Mouse (Mus musculus): ENCODE measurements at regions not wholly inside any gene's neighbourhood (a gene's known extent, or its start where the extent isn't known, plus 50 kb on each side); places are given as distances from the start of the nearest gene placed in this dataset.

GRCm38 (mm10) chr4:106025966-106026637 is 236.4 kb downstream of the Gm12728 start:
- no peak for DNase-seq (ENCODE audit: extremely low read depth, low read depth)

DNA sequence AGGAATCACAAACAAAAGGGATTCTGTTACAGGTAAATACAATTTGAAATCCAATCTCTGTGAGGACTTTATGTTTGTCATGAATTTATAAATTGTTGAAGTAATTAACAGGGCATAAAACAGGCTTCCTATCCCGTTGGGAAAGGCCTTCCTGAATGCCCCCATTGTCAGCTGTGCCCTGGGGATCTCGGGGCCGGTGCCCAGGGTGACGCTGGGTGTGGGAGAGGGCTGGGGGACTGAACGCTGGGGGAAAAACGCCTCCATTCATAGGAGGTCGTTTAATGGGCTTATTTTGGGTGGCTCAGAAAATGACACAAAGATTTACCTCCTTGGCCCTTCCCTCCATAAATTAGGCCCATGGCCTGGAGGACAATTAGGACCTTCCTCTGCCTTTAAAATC is 250.7 kb downstream of the Gm12728 start:
- DNase-seq (ENCODE audit: extremely low read depth, low read depth) = no peak

DNA sequence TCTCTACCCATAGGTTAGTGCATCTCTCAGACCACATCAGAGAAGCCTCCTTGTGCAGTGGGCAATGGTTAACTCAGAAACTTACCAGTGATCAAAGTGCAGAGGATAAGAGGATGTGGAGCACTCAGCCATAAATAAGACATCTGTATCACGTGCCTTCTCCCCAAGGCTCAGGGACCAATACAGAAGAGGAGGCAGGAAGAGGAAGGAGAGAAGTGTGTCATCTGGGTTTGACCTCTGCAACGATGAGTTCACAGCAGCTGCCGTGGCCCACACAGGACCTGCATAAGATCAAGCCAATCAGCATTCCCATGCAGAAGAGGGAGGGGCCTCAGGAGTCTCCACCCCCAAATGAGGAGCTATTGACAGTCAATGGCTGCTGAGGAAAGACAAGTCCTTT is 252.8 kb downstream of the Gm12728 start:
- DNase-seq (ENCODE audit: extremely low read depth, low read depth) = no peak

DNA sequence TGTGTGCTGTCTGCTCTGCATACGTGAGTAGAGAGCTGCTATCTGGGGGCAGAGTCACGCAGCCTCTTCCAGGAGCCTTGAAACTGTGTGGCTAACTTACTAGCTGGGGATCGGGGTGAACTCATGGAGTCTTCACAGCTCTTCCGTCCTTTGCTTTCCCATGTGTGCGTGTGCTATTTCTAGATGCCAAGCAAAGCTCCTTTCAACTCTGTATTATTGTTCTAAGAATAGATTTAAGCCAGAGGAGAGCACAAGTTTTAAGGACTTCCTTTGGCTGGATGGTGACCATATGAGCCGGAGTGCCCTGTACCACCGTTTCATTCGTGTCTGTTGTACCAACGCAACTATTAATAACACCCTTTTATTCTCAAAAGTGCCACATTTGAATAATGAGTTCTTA is 254.0 kb downstream of the Gm12728 start:
- no peak for DNase-seq (ENCODE audit: extremely low read depth, low read depth)

- DNase-seq (ENCODE audit: extremely low read depth, low read depth) = no peak
Measured at GRCm38 (mm10) chr4:106048053-106048452, 258.4 kb downstream of the Gm12728 start.

DNA sequence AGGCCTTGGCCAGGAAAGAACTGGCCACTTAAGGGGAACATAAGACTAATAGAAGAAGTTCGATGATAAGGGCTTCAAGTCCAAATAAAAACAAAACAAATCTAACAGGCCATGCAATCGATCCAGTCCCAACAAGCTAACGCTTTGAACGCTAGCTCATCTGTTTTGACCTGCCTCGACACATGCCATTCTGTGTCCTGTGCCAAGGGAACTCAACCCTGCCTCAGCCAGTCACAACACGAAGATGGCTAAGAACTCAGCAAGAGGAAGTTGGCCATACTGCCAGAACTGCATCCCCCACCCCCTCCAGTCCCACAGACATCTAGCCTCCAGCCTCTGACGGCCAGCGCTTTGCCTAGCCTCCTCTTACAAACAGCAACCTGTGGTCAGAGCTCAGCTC is 259.1 kb downstream of the Gm12728 start:
- DNase-seq (ENCODE audit: extremely low read depth, low read depth) = no peak

GRCm38 (mm10) chr4:106049880-106050279 is 260.2 kb downstream of the Gm12728 start:
- DNase-seq (ENCODE audit: extremely low read depth, low read depth) = no peak

DNA sequence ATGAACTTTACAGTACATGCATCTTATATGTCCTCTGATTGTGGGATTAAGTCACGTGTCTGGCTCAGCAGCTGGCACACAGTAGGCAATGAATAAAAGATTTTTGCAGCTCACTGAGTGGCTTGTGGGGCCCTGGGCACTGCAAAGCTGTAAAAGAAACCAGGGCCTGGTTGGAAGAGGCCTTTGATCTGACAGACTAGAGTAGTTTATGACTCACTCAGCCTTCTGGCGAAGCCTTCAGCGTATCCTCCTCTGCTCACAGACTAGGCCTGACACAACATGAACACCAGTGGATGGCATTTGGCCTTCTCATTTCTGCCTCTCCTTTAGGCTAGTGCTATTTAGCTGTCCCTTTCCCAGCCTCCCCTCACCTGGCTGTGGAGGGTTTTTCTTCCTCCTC is 260.6 kb downstream of the Gm12728 start:
- no peak for DNase-seq (ENCODE audit: extremely low read depth, low read depth)

GRCm38 (mm10) chr4:106053496-106053895 is 262.5 kb upstream of the Usp24 start:
- no peak for DNase-seq (ENCODE audit: extremely low read depth, low read depth)

- no peak for DNase-seq (ENCODE audit: extremely low read depth, low read depth)
Measured at GRCm38 (mm10) chr4:106054324-106054723, 261.7 kb upstream of the Usp24 start.

- DNase-seq (ENCODE audit: extremely low read depth, low read depth) = no peak
Measured at GRCm38 (mm10) chr4:106062651-106063050, 253.4 kb upstream of the Usp24 start.

- no peak for DNase-seq (ENCODE audit: extremely low read depth, low read depth)
Measured at GRCm38 (mm10) chr4:106063851-106064382, 252.1 kb upstream of the Usp24 start.

DNA sequence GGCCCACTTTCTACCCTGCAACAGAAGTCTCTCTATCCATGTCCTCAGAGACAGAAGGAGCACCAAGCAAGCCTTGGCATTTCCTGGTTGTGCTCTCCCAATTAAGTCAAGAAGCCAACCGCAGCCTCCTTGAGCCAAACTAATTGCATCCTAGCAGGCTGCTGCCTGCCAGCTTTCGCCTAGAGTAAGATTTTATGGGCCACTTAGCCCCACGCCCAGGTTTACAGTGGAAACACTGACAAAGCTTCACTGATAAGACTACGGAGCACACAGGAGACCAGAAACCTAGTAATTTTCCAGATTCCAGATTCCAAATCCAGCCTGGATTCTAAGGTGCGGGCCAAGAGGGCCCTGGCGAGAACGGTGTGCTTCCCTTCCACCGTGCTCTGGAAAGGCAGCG is 249.0 kb upstream of the Usp24 start:
- no peak for DNase-seq (ENCODE audit: extremely low read depth, low read depth)

DNA sequence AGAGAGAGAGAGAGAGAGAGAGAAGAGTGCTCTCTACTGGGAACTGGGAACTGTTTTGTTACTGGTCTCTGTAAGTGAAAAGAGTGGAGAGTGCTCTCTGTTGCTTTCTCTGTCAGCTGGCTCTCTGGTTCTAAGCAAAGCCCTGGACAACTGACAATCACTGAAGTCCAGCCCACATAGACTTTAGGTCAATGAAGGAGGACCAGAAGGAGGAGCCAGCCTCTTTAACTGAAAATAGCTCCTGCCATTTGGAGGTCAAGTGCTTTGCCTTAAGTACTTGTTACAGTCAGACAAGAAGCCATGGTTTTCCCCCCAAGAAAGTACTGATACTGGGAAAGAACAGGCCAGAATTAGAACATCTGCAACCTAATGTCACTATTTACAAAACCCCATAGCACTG is 232.5 kb upstream of the Usp24 start:
- DNase-seq (ENCODE audit: extremely low read depth, low read depth) = no peak

DNA sequence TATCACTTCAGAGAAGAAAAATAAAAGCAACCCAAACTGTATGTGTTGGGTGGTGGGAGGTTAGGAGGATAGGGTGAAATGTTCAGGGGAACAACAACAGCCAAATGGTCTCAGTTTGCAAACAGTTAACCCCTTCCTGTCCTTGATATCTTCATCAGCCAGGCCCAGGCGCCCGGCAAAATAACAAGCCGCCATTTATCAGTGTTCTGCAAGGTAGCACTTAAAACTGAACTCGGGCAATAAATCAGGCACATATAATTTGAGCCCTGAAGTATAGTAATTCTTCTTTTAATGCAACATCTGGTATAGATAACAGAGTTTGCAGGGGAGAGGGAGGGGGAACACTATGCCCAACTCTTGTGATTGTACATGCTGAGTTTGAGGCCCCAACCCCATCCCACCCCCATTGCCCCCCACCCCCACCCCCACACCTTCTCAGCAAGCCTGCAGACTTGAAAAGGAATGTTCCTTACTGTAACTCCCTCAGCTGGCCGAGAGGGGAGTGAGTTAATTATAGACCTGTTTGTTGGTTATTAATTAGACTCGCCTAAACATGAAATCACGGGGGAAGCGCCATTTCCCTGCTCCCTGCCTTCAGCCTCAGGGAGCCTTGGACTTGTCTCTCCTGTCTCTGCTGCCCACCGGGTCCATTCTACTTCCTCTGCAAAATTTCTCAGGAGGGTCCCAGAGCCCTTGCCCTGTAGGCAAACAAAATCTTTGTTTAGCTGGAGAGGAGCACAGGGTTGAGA is 223.9 kb upstream of the Usp24 start:
- DNase-seq (ENCODE audit: extremely low read depth, low read depth) = no peak

- no peak for DNase-seq (ENCODE audit: extremely low read depth, low read depth)
Measured at GRCm38 (mm10) chr4:106092676-106093070, 223.3 kb upstream of the Usp24 start.

DNA sequence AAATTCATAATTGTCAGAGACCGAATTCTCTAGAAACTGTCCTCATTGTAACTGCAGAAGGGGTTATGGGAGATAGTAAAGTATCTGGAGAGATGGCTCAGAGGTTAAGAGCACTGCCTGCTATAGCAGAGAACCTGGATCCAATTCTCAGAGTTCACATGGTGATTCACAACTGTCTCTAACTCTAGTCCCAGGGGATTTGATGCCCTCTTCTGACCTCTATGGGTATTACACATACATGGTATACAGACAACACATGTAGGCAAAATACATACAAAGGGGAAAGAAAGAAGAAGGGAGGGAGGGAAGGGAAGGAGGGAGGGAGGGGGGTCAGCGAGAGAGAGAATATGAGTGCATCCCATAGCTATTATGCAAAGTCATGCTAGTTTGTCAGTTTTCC is 222.8 kb upstream of the Usp24 start:
- DNase-seq (ENCODE audit: extremely low read depth, low read depth) = no peak

- no peak for DNase-seq (ENCODE audit: extremely low read depth, low read depth)
Measured at GRCm38 (mm10) chr4:106094882-106095556, 221.0 kb upstream of the Usp24 start.

DNA sequence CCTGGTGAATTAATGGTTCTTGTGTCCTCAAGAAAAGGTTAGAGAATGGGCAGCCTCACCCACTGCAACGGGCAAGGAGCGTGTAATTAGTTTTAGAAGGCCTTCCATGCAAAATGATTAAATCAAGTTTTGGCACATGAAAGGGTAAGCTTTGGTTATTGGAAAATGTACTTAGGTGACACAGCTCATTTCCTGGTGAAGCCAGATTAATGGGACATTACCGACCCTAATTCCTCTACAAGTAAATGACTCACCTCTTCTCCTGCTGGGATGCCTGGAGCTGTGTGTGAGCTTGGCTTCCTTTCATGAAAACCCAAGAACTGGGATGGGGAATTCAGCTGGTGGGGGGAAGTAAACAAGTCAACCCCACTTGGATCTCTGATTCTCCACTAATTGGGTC is 219.9 kb upstream of the Usp24 start:
- DNase-seq (ENCODE audit: extremely low read depth, low read depth) = no peak

GRCm38 (mm10) chr4:106097846-106098245 is 218.2 kb upstream of the Usp24 start:
- no peak for DNase-seq (ENCODE audit: extremely low read depth, low read depth)

DNA sequence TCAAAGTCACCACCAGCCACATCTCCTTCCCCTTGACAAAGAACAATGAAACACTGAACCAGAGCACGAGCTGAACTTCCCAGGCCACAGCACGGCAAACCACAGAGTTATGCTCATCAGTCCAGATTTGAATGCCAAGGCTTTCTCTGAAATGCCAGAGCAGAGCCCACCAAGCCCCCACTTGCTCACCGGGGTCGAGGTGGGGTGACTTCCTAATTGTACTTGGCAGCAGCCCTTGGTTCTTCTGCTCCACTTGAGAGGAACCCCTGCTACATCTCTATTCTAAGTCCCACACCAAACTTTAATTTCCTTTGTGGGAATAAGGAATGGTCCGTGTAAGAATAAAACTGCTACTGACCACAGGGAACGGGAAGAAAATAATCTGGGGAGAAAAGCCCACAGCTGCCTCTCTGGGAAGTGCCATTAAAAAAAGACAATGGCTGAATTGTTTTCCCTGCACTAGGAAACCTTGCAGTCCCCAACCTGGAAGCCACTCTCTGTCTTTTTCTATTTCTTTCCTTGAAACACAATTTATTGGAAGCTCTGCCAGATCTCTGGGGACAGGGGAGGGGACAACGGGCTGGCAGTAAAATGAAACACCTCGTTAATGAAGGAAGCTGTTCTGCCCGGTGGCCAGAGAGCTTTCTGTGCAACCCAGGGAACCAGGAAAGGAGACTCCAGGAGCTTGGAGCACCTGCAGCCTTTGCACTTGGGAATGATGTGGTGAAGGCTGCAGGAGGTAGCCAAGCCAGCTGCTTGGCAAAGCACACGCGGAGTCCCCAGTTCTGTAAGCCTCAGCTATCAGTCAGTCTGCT is 215.6 kb upstream of the Usp24 start:
- DNase-seq (ENCODE audit: extremely low read depth, low read depth) = no peak
